Mouse (Mus musculus) brain, adult 2 months (tissue): ENCODE data around the gene Ptpdc1.
A peak's percentile ranks its signal among the peaks of the same experiment; 100 is the strongest.

Source experiments
- DNase-seq: peaks from one replicate; pipeline ENCODE4 v3.0.0; 2011; ENCODE audit warnings: low read depth, low spot score

The Ptpdc1 gene

DNA sequence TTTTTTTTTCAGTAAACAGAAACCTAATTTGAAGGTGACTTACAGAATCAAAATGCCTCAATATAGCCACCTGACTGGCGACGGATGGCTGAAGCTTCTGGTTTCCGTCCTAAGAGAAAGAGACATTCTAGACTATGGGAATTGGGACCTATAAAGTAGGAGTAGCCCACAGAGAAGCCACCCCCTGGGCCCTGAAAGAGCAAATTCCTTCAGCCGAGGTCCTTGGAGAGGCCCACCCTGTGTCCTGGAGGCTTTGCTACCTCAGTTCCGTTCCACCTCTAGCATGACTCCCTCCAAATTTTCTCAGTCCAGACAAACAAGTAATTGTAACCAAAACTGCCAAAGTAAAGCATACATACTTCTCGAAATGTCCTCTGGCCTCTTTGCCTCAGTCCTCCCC is 77.8 kb downstream of the Ptpdc1 start:
- DNase-seq = no peak

GRCm38 (mm10) chr13:48546330-48546917 is 79.0 kb downstream of the Ptpdc1 start:
- peak; percentile 100 for DNase-seq

GRCm38 (mm10) chr13:48545476-48546281 is 79.8 kb downstream of the Ptpdc1 start:
- DNase-seq = peak; percentile 100

- no peak for DNase-seq
These were observed 80.6 kb downstream of the Ptpdc1 start for GRCm38 (mm10) chr13:48544867-48545266.

- no peak for DNase-seq
These were observed 81.1 kb downstream of the Ptpdc1 start for GRCm38 (mm10) chr13:48544391-48544790.

DNA sequence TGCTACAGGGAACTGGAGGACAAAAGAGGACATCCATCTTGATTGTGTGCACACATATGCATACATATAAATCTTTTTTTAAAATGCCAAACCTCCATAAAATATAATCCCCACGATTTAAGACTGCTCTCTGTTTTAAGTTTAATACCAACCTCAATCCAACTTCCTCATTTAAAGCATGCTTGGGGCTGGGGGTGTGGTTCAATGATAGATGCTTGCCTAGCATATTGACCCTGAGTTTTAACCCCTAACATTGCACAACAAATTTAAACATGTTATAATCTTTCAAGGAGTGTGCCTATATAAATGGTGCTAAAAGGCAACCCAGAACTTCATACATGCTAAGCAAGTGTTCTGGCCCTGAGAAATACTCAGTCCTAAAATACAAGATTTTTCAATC is 85.0 kb downstream of the Ptpdc1 start:
- DNase-seq = no peak

GRCm38 (mm10) chr13:48533441-48533840 is 92.0 kb downstream of the Ptpdc1 start:
- no peak for DNase-seq

GRCm38 (mm10) chr13:48531448-48531847 is 94.0 kb downstream of the Ptpdc1 start:
- DNase-seq = no peak

DNA sequence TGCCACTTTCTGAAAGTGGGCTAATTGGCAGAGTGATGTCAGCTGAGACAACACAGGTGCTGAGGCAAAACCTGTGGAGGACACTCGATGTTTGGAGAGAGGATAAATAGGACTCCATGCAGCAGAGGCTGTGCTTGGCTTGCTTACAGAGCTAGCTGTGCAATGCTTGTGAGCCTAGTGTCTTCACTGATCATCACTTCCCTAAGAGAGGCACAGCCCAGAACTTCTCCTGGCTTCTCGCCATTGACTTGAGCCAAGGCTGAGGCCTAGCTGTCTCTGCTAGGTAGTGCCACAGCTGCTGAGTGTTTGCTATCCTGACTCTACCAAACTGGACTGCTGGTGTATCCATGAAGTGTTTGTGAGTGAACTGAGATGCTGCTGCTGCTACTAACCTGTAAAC is 94.8 kb downstream of the Ptpdc1 start:
- peak; percentile 35 for DNase-seq

- DNase-seq = no peak
These were observed 96.4 kb downstream of the Ptpdc1 start for GRCm38 (mm10) chr13:48529028-48529427.

GRCm38 (mm10) chr13:48528123-48528871 is 97.2 kb downstream of the Ptpdc1 start:
- peak; percentile 93 for DNase-seq
